Mouse (Mus musculus) liver, adult 2 months (tissue): ENCODE results near the gene Ppif. TPM values are rescaled to one million over a fixed set of nuclear protein-coding genes. Genes with fewer than 3 reads are reported as not detected.

Source experiments
- DNase-seq: peaks from one replicate; pipeline ENCODE4 v3.0.0-alpha.2; 2011; ENCODE audit warnings: low read depth, low spot score; ENCODE audit errors: extremely low read depth
- H3K27ac ChIP-seq: fragments of 200-500 bp; replicated peaks from 2 replicates; pipeline ENCODE4 v1.5.1; 2012; ENCODE audit warnings: low read depth, mild to moderate bottlenecking, control low read depth, inconsistent platforms, low read length; ENCODE audit not compliant: insufficient read depth
- H3K27me3 ChIP-seq: fragments of 200-500 bp; 2 replicates; pipeline ENCODE4 v1.6.1; 2012; ENCODE audit warnings: mild to moderate bottlenecking, moderate library complexity, low read length, inconsistent platforms; ENCODE audit not compliant: control insufficient read depth, insufficient read depth
- H3K36me3 ChIP-seq: fragments of 200-500 bp; 2 replicates; pipeline ENCODE4 v1.6.1; 2012; ENCODE audit warnings: low read length, inconsistent platforms; ENCODE audit not compliant: control insufficient read depth, insufficient read depth
- H3K4me1 ChIP-seq: fragments of 200-500 bp; 2 replicates; pipeline ENCODE4 v1.6.1; 2011; ENCODE audit warnings: low read length; ENCODE audit not compliant: control insufficient read depth, insufficient read depth
- H3K4me3 ChIP-seq: fragments of 200-500 bp; 2 replicates; pipeline ENCODE4 v1.5.1; 2011; ENCODE audit warnings: low read depth, mild to moderate bottlenecking, control low read depth, low read length, moderate library complexity; ENCODE audit not compliant: insufficient read depth
- H3K79me2 ChIP-seq: fragments of 200-500 bp; 2 replicates; pipeline ENCODE4 v1.6.1; 2012; ENCODE audit warnings: inconsistent platforms, mild to moderate bottlenecking, low read length, moderate library complexity; ENCODE audit not compliant: control insufficient read depth, insufficient read depth
- H3K9ac ChIP-seq: fragments of 200-500 bp; 2 replicates; pipeline ENCODE4 v1.6.1; 2012; ENCODE audit warnings: low read depth, mild to moderate bottlenecking, control low read depth, inconsistent platforms, low read length
- CTCF ChIP-seq: fragments of 200-500 bp; IDR thresholded peaks from 2 replicates; pipeline ENCODE4 v1.5.1; 2011; ENCODE audit warnings: low read depth, low read length, control low read depth
- POLR2A ChIP-seq: fragments of 200-500 bp; IDR thresholded peaks from 2 replicates; pipeline ENCODE4 v1.6.1; 2011; ENCODE audit warnings: low read length, control low read depth; ENCODE audit not compliant: insufficient read depth; ENCODE audit errors: extremely low read depth
- WGBS: fragments of 180-500 bp; shearing (Covaris S2); methylation state at CpG from one replicate; pipeline ENCODE4 v1.1.7; 2018; 5-methylcytosine and 5-hydroxymethylcytosine counted together
- polyA plus RNA-seq: library from polyadenylated mRNA; depleted of rRNA; stranded (reverse); fragments of >200 nt; gene quantifications from 2 replicates; pipeline ENCODE4 v1.2.3, GENCODE M21; 2012
- total RNA-seq: library from RNA; depleted of rRNA; stranded (reverse); fragments of >200 nt; gene quantifications from 2 replicates; pipeline ENCODE4 v1.2.3, GENCODE M21; 2014

The Ppif gene
- total and polyA plus RNA-seq, 2 experiments: 19.4 to 80.6 TPM

DNA sequence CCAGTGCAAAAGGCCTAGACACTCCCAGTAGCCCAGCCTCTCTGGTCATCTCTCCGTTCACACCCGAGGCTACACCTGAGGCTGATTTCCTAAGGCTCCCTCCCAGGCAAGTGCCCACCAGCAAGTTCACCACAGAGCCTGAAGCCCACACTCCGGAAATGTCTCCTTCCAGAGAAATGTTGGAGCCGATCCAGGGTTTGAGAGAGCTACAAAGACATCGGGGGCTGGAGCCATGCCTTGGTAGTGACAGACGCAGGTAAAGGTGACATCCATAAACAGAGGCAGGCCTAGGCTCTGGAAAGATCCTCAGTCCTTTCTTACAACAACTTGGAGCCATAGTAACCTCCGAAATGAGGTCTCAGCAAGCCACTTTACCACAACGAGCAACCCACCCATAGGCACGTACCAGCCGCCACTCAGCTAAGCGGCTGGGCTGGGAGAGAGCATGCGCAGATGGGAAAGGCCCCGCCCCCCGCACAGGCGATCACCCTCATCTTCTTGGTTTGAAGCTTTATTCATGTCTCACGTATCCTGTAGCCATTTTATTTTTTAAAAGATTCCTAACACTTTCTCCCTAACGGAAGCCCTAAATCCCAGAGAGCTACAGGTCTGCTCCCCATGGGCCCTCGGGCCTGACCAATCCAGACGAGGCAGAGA, 28.5 kb upstream of the Ppif start:
- TF ChIP-seq CTCF (no peak), POLR2A (no peak)
- Histone ChIP-seq H3K4me3 (no peak overlapping the region), H3K27me3 (no peaks in the 10 kb centered on the region), H3K36me3 (peaks cover 6% of the 10 kb centered on the region), H3K79me2 (no peaks in the 10 kb centered on the region), H3K9ac (no peak overlapping the region), H3K4me1 (no peaks in the 10 kb centered on the region), H3K27ac (no peak overlapping the region)
- 94% methylated on average over 19 of the region's 19 CpGs for WGBS
- DNase-seq: no peak

DNA sequence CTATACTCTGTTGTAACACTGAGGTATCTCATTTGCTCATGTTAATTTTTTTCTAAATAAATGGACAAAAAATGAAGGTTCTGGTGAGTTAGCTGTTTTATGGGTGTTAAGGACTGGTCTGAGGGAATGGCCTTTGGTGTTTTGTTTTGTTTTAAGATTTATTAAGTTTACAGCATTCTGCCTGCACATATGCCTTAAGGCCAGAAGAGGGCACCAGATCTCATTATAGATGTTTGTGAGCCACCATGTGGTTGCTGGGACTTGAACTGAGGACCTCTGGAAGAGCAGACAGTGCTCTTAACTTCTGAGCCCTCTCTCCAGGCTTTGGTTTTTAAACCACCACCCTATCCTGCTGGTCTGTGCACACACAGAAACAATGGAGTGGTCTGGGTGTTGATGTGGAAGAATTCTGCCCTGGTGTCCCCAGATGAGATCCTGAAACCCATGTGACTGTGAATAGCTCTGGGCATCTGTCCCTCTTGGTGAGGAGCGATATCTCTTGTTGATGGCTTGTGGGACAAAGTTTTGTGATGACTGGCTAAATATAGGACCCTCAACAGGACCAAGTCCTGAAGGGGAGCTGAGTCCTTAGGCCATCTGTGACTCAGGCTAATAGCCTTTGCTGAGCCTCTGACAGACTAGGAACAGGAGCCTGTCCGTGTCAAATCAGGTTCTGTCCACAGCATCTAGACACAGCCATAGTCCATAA, 27.1 kb upstream of the Ppif start:
- Histone ChIP-seq H3K27ac (no peak overlapping the region), H3K9ac (no peak overlapping the region), H3K36me3 (peaks cover 3% of the 10 kb centered on the region), H3K79me2 (no peaks in the 10 kb centered on the region), H3K27me3 (no peaks in the 10 kb centered on the region), H3K4me1 (no peaks in the 10 kb centered on the region), H3K4me3 (no peak overlapping the region)
- TF ChIP-seq CTCF (peak; percentile 35), POLR2A (no peak)
- no peak for DNase-seq
- 93% methylated on average over 2 of the region's 2 CpGs for WGBS

DNA sequence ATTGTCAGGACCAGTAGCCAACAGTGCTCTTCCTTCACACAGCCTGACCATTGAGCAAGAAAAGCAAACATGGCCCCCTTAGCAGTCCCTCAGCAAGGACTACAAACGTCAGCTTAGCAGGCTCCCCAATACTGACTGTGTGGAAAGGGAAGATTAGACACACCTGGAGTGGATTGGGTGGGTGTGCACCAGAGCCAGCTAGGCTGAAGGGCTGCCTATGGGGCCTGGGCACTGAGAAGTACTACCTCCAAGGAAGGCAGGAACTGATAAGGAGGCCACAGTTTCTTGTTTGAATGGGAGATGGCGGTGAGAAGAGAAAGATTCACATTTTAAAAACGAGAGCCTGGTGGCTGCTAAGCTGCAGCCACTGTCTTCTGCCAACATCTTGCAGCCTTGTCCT, 26.4 kb upstream of the Ppif start:
- Histone ChIP-seq H3K9ac (no peak overlapping the region), H3K27me3 (no peaks in the 10 kb centered on the region), H3K4me3 (no peak overlapping the region), H3K36me3 (peaks cover 3% of the 10 kb centered on the region), H3K27ac (no peak overlapping the region), H3K79me2 (no peaks in the 10 kb centered on the region), H3K4me1 (no peaks in the 10 kb centered on the region)
- TF ChIP-seq POLR2A (no peak), CTCF (no peak)
- no peak for DNase-seq
- WGBS: 66% methylated on average over 3 of the region's 3 CpGs

DNA sequence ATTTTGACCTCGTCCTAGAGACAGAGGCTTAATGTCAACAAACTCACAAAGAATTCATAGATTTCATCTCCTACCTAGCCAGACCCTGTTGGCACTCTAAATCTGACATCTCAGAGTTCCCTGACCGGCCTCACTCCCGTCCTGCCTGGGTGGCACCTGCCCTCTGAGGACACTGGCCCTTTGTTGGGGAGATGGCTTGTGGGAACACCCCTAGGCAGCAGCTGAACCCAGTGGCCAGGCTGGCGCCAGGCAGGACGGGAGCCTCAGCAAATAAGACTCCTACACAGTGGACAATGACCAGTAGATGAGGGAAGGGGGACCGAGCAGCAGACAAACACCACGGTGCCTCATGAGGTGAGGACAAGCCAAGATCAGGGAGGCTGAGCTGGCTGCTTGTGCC, 14.3 kb upstream of the Ppif start:
- no peaks in the 10 kb centered on the region for H3K4me1 ChIP-seq
- H3K9ac ChIP-seq: no peak overlapping the region
- no peaks in the 10 kb centered on the region for H3K27me3 ChIP-seq
- H3K36me3 ChIP-seq: no peaks in the 10 kb centered on the region
- H3K27ac ChIP-seq: no peak overlapping the region
- TF ChIP-seq POLR2A (no peak), CTCF (no peak)
- no peaks in the 10 kb centered on the region for H3K79me2 ChIP-seq
- H3K4me3 ChIP-seq: no peak overlapping the region
- peak; percentile 19 for DNase-seq
- 21% methylated on average over 7 of the region's 7 CpGs for WGBS

DNA sequence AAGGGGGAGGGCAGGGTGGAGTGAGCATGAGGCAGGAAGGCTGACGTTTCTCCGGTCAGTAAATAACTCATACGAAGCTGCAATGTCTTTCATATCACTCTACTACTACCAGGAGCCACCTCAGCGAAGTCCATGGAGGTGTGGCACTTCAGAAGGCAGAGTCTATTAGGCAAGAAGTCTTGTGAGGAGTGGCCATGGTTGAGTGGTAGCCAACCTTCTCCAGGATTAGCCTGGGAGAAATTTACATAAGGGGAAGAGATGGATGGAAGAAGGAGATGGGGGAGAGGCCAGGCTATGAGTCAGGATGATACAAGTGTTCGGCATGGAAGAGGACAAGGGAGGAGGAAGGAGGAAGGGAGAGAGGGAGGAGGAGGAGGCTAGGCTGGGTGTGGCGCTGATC, 11.9 kb upstream of the Ppif start:
- DNase-seq: no peak
- Histone ChIP-seq H3K9ac (no peak overlapping the region), H3K4me1 (no peaks in the 10 kb centered on the region), H3K4me3 (no peak overlapping the region), H3K27ac (no peak overlapping the region), H3K79me2 (no peaks in the 10 kb centered on the region), H3K27me3 (no peaks in the 10 kb centered on the region), H3K36me3 (no peaks in the 10 kb centered on the region)
- no peak for TF ChIP-seq POLR2A
- WGBS: 84% methylated on average over 6 of the region's 6 CpGs

DNA sequence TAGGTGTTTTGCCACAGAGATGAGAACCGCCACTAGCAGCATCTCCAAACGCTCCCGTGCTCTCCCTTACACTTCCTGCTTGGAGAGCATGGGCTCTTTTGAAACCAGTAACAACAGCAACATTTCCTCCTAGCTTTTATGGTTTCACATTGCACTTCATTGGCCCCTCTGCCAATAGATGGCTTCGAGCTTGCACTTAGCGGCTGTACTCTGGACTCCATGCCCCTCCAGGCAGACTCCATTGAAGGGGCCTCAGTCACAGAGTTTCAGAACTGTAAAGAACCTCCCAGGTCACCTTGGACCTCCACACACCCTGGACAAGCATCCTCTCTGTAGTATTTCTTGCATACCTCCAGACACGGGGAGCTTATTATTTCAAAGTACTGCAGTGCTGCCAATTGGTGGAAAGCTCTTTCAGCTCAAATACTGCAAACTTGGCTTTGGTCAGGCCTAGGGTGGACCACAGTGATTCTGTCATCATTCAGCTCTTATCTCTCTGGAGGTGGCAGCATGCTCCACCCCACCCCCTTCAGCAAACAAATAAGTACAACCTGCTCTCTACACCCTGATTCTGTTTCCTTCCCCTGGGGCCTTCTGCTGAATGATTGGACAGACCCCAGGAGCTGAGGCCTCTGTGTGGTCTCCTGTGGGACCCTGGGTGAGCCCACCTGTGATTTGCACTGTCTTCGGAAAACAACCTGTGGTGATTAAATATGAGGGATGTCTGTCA, 7.6 kb upstream of the Ppif start:
- Histone ChIP-seq H3K36me3 (no peaks in the 10 kb centered on the region), H3K4me1 (no peaks in the 10 kb centered on the region), H3K79me2 (no peaks in the 10 kb centered on the region), H3K27ac (no peak overlapping the region), H3K4me3 (no peak overlapping the region), H3K27me3 (no peaks in the 10 kb centered on the region), H3K9ac (no peak overlapping the region)
- DNase-seq: peak; percentile 92
- WGBS: 35% methylated on average over 7 of the region's 7 CpGs
- TF ChIP-seq POLR2A (no peak), CTCF (no peak)
